Mouse (Mus musculus): ENCODE data around the gene Dnajc19.

DNA sequence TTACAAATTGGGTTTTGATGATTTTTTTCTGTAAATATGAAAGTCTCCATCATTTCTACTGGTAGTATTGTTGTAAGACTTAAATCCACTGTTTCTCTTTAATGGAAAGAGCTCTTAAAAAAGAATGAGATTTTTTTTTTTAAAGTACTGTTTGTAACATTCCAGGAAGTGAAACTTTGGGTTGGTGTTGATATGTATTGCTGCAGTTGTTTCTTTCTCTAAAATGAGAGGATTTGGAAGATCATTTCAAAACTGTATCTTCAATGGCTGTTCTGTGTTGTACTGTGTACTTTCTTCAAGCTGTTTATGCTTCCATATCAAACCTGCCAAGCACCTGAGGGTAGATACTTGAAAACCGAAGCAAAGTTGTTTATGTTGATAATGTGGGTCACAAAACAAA, 46.3 kb downstream of the Dnajc19 start:
- TF ChIP-seq POLR2A (IDR thresholded peaks at IDR 0.05; ENCODE audit: borderline replicate concordance, insufficient read depth, low read length) (no peak), CTCF (IDR thresholded peaks at IDR 0.05; ENCODE audit: borderline replicate concordance, insufficient read depth, low read depth, low read length) (no peak)
